Mouse (Mus musculus): Measurements from ENCODE around the gene 4930550C14Rik. TPM values are rescaled to one million over a fixed set of nuclear protein-coding genes. Genes with fewer than 3 reads are reported as not detected.

The 4930550C14Rik gene
- polyA plus RNA-seq, 1 experiment from 2014 or later = 0.78 TPM

GRCm38 (mm10) chr9:53450609-53451008, 48.5 kb downstream of the 4930550C14Rik start:
- Histone ChIP-seq H3K27ac (ENCODE audit: low read depth) (no peak overlapping the region), H3K4me2 (ENCODE audit: low read depth, low read length) (no peak overlapping the region), H3K9me3 (ENCODE audit: low read length) (no peaks in the 10 kb centered on the region), H3K4me3 (ENCODE audit: low read depth, low read length) (no peak overlapping the region), H3K4me1 (ENCODE audit: insufficient read depth) (no peaks in the 10 kb centered on the region), H3K9ac (replicated peaks) (no peak overlapping the region), H3K27me3 (ENCODE audit: insufficient read depth, low read length) (no peaks in the 10 kb centered on the region), H3K36me3 (replicated peaks; ENCODE audit: insufficient read depth, low read length) (peaks cover 3% of the 10 kb centered on the region)
- TF ChIP-seq CTCF (IDR thresholded peaks at IDR 0.05; ENCODE audit: low read depth) = no peak
- TF ChIP-seq EP300 (IDR thresholded peaks at IDR 0.05; ENCODE audit: low read depth) = no peak
- DNase-seq = no peak
- WGBS (ENCODE audit: insufficient replicate concordance) = 92% methylated on average over 1 of the region's 1 CpGs
- no peak for ATAC-seq

DNA sequence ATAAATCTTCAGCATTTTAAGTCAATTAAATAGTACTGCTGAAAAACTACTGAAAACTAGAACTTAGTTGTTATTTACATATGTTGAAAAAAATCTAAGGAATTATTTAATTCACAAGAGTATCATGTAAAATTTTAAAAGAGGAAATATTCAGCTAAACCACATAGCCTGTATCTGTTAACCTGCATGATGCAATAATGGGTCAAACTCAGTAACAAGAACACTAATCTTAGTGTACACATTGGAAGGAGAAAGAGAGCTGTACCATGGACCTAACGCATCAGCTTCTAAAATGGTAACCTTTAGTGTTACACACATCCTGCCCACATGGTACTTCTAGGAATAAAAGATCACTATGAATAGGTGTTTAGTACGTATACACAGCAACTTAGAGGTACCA, 49.9 kb downstream of the 4930550C14Rik start:
- Histone ChIP-seq H3K4me1 (ENCODE audit: insufficient read depth) (no peaks in the 10 kb centered on the region), H3K9me3 (ENCODE audit: low read length) (no peaks in the 10 kb centered on the region), H3K27me3 (ENCODE audit: insufficient read depth, low read length) (no peaks in the 10 kb centered on the region), H3K27ac (ENCODE audit: low read depth) (no peak overlapping the region), H3K4me2 (ENCODE audit: low read depth, low read length) (no peak overlapping the region), H3K36me3 (replicated peaks; ENCODE audit: insufficient read depth, low read length) (peaks cover 11% of the 10 kb centered on the region), H3K9ac (replicated peaks) (no peak overlapping the region), H3K4me3 (ENCODE audit: low read depth, low read length) (no peak overlapping the region)
- no peak for TF ChIP-seq CTCF (IDR thresholded peaks at IDR 0.05; ENCODE audit: low read depth)
- TF ChIP-seq EP300 (IDR thresholded peaks at IDR 0.05; ENCODE audit: low read depth) = no peak
- 67% methylated on average over 2 of the region's 2 CpGs for WGBS (ENCODE audit: insufficient replicate concordance)
- ATAC-seq (no peak), DNase-seq (no peak)

DNA sequence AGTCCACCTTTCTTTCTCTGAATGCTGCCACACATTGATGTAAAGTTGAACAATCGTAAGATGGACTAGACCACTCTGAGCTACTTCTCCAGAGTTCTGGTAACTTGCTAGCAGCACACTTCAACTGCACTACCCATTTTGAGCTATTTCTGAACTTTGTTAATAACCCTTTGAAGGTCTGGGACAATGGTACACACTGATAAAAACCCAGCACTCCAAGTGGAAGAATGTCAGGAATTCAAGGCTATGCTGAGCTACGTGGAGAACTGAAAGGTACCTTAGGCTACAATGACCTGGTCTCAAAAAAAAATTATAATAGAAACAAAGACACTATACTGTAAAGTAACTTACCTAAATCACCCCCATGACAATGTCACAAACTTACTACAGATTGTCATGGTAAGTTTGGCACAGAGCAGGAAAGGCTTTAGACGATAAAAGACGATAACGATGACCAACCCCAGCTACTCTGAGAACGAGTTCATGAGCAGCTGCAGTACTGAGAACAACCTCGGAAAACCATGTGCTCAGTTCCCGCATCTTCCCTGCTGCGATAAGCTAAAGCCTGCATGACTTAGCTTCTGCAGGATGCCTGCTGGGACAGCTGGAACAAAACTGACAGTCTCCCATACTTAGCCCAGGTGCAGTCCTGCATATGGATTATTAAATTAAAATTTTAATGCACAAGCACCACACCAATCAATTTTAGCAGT, 70.8 kb downstream of the 4930550C14Rik start:
- no peak for ATAC-seq
- Histone ChIP-seq H3K4me1 (ENCODE audit: insufficient read depth) (no peaks in the 10 kb centered on the region), H3K4me2 (ENCODE audit: low read depth, low read length) (no peak overlapping the region), H3K27ac (ENCODE audit: low read depth) (no peak overlapping the region), H3K27me3 (ENCODE audit: insufficient read depth, low read length) (no peaks in the 10 kb centered on the region), H3K4me3 (ENCODE audit: low read depth, low read length) (no peak overlapping the region), H3K9me3 (ENCODE audit: low read length) (no peaks in the 10 kb centered on the region), H3K9ac (replicated peaks) (no peak overlapping the region), H3K36me3 (replicated peaks; ENCODE audit: insufficient read depth, low read length) (peaks cover 4% of the 10 kb centered on the region; the same call in 1 of the 2 replicates)
- no peak for DNase-seq
- WGBS (ENCODE audit: insufficient replicate concordance) = 82% methylated on average over 9 of the region's 9 CpGs
- TF ChIP-seq CTCF (IDR thresholded peaks at IDR 0.05; ENCODE audit: low read depth) (no peak), EP300 (IDR thresholded peaks at IDR 0.05; ENCODE audit: low read depth) (no peak)

Small RNA genes lying within 50 kb of the gene (microRNA-seq; reads per million reads assigned to microRNA genes)
- gene Mir130c = not detected

Other genes starting within 250 kb of the 4930550C14Rik start
- gene Ddx10, start 154.3 kb upstream of the 4930550C14Rik start, polyA plus RNA-seq (2015; fragmentation: Nextera tagmentation; extraction: Ambion mirVana) = 8.8 TPM in 2 replicates
- 0.18 and 0.36 TPM in 2 replicates for gene Exph5, start 100.7 kb upstream of the 4930550C14Rik start, polyA plus RNA-seq (2015; fragmentation: Nextera tagmentation; extraction: Ambion mirVana)
- gene Kdelc2, start 18.3 kb upstream of the 4930550C14Rik start, polyA plus RNA-seq (2015; fragmentation: Nextera tagmentation; extraction: Ambion mirVana) = 2.6 and 2.7 TPM in 2 replicates
- gene Atm, start 134.4 kb downstream of the 4930550C14Rik start, polyA plus RNA-seq (2015; fragmentation: Nextera tagmentation; extraction: Ambion mirVana) = 1.3 and 2.4 TPM in 2 replicates
- gene Npat, start 134.7 kb downstream of the 4930550C14Rik start, polyA plus RNA-seq (2015; fragmentation: Nextera tagmentation; extraction: Ambion mirVana) = 3.3 and 3.9 TPM in 2 replicates
- 332 and 340 TPM in 2 replicates for gene Acat1, start 208.1 kb downstream of the 4930550C14Rik start, polyA plus RNA-seq (2015; fragmentation: Nextera tagmentation; extraction: Ambion mirVana)